In the genomic region with DNA sequence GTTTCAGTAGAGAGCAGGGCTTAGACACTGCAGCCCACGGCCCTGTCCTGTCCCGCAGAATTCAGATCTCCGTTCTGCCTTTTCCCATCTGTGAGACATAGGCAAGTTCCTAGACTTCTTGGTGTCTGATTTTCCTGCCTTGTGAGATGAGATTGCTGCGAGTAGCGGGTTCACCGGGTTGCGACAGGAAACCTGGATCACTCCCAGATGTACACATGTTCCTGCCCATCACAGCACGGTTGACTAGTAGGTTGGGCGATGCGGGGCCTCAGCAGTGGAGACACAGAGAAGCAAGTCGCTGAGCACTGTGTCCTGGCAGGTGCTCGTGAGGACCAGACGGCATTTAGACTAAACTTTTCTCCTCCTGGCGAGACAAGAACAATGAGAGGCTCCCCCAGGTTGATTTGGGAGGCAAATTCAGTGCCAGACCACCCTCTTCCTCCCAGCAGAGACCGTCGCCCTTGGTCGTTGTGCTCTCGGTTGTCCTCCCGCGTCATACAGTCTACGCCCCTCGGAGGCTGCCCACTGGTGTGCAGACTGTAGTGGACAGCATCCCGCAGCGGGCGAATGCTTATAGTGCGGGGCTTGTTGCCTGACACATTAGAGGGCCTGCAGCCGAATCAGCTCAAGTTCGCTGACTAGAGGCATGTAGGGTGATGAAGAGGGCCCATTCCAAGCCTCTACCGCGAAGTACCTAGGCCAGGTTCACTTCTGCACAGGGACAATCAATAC, we compare ENCODE assay signal across 8 mouse cellular contexts.
DNase-seq lines count a peak whose midpoint lies in the region; ATAC-seq and TF ChIP-seq lines count a peak whose summit lies in the region.

No protein-coding gene starts in this region.

- peak; percentile 13; the same call in 1 of the 2 replicates for ATAC-seq in limb, embryonic 14.5 days (ENCODE audit: low FRiP score, low read depth)

- H3K27me3 ChIP-seq in limb, embryonic 14.5 days (ENCODE audit: control insufficient read depth, insufficient read depth, low read length), result peaks cover 47% of the 10 kb centered on the region

- peak overlapping the region; percentile 31 for H3K4me3 ChIP-seq in limb, embryonic 14.5 days (replicated peaks; ENCODE audit: low read length)

- H3K4me1 ChIP-seq in limb, embryonic 14.5 days (ENCODE audit: control insufficient read depth, insufficient read depth, low read length), result peaks cover 7% of the 10 kb centered on the region

- no peaks in the 10 kb centered on the region for H3K36me3 ChIP-seq in limb, embryonic 14.5 days (ENCODE audit: control insufficient read depth, insufficient read depth, low read length)

- no peak overlapping the region for H3K27ac ChIP-seq in limb, embryonic 14.5 days (replicated peaks; ENCODE audit: low read depth, low read length)

- no peaks in the 10 kb centered on the region for H3K9me3 ChIP-seq in limb, embryonic 14.5 days (ENCODE audit: control insufficient read depth, low read length)

- TF ChIP-seq POLR2A in limb, embryonic 14.5 days (IDR thresholded peaks at IDR 0.05; ENCODE audit: borderline replicate concordance, extremely low read depth, insufficient read depth, insufficient read length), result no peak

- DNase-seq in cerebellum, adult 11-12 months, result peak; percentile 68
- DNase-seq in cerebellum, postnatal 4 days (ENCODE audit: low spot score in 2 of 2), result no peak
- peak; percentile 37 to 47 for DNase-seq in right cerebral cortex, postnatal 10 days (ENCODE audit: low spot score in 2 of 2)
- DNase-seq in right cerebral cortex, postnatal 25 days, result no peak
- peak; percentile 34 for DNase-seq in limb, embryonic 14.5 days (ENCODE audit: low spot score)
- DNase-seq in urinary bladder, postnatal 14 days (ENCODE audit: low spot score), result no peak
- no peak for DNase-seq in ovary, postnatal 36 days (ENCODE audit: low spot score)
- DNase-seq in urinary bladder, postnatal 25 days (ENCODE audit: low spot score), result no peak

- peak overlapping the region; percentile 55 for H3K4me2 ChIP-seq in limb, embryonic 14.5 days (replicated peaks; ENCODE audit: low read depth, low read length, severe bottlenecking)

- no peak overlapping the region for H3K9ac ChIP-seq in limb, embryonic 14.5 days (ENCODE audit: low read depth, low read length, severe bottlenecking)

- WGBS in limb, embryonic 14.5 days, result 29% methylated on average over 30 of the region's 30 CpGs

Comparison
In these comparisons a context has a peak if more than half of its experiments do, and no peak if none do; other contexts are left out.
1. DNase-seq: peak in cerebellum, adult 11-12 months (single experiment), right cerebral cortex, postnatal 10 days (2 of 2) and limb, embryonic 14.5 days (single experiment); none in cerebellum, postnatal 4 days (0 of 2), right cerebral cortex, postnatal 25 days (single experiment), urinary bladder, postnatal 14 days (single experiment), ovary, postnatal 36 days (single experiment) and urinary bladder, postnatal 25 days (single experiment).